Mouse (Mus musculus) urinary bladder, postnatal 36 days (tissue): ENCODE results near the gene Slc4a1.
"Not testable (repeated sequence)": the region's sequence is repeated elsewhere in the genome, so short reads cannot be mapped to it uniquely, and the experiment has no call there.

Experiments used
- DNase-seq, 2 experiments: peaks; one replicate each; pipeline ENCODE4 v3.0.0; 2022; ENCODE audit warnings: low spot score in 2 of 2, mixed read lengths in 1 of 2

Gene Slc4a1

DNA sequence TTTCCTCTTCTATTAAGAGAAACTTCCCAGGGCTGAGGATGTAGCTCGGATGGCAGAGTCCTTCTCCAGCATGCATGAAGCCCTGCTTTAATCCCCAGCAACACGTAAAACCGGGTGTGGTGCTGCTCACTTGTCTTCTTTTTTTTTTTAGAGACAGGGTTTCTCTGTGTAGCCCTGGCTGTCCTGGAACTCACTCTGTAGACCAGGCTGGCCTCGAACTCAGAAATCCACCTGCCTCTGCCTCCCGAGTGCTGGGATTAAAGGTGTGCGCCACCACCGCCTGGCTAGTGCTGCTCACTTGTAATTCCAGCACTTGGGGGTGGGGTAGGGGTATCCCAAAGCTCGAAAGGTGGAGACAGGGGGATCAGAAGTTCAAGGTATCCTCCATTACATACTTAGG is at the start of gene Slc4a1:
Slc4a1 (minus strand) TSS at position 101 of the 400 bp plus-strand sequence.
- DNase-seq: not testable (repeated sequence)

GRCm38 (mm10) chr11:102415034-102415802 is 49.2 kb upstream of the Slc4a1 start:
- DNase-seq: no peak

DNA sequence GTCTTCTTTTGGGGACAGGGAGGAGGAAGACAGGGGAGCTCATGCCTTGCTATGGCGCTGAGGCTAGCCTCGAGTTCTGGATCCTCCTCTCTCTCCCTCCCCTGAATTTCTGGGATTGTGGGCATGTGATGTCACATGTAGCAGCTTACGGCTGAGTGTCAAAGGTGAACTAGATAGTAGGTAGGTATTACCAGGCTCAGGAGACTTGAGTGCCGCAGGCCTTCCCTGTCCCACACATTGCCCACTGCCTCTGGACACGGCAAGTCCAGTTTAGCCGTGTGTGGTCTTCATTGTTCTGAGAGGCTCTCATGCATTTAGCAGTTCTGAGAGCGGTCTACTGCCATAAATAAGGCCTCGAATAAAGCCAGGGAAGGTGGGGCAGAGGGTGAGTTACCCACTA is 47.1 kb upstream of the Slc4a1 start:
- DNase-seq: no peak

DNA sequence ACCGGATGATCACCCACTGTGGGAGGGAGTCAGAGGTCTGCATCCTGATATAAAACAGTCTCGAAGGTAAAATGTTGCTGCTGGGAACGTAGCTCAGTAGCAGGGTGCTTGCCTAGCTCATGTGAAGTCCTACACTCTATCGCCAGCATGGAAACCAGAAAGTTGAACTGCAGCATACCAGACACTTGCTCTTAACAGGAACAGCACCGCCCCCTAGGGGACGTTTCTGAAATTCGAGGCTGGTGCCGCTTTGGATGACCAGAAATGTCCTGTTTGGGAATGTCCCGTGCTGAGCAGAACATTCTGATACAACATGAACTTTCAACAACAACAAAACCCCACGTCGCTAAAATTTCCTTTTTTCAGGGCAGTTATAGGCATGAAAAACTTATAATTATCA is 45.7 kb upstream of the Slc4a1 start:
- DNase-seq: peak; percentile 90 to 92

DNA sequence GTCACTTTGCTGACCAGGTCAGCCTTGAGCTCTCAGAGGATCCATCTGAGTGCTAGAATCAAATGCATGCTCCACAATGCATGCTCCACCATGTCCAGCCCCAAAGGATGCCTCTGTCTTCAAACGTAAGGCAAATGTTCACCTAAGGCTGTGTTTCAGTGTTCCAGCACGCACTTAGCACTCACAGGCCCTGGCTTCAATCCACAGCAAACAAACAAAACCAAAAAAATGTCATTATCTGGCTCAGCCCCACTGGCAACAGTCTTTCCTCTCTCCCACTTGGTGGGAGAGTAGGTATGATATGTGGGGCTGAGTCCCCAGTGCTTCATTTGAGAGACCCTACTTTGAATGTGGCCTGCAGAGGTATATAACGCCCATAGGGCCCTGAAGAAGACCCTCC is 45.1 kb upstream of the Slc4a1 start:
- no peak for DNase-seq

GRCm38 (mm10) chr11:102410345-102410744 is 44.3 kb upstream of the Slc4a1 start:
- not testable (repeated sequence) for DNase-seq

- DNase-seq: no peak
Observed at GRCm38 (mm10) chr11:102409795-102410330, 43.9 kb upstream of the Slc4a1 start.

GRCm38 (mm10) chr11:102408888-102409794 is 43.1 kb upstream of the Slc4a1 start:
- DNase-seq: no peak

DNA sequence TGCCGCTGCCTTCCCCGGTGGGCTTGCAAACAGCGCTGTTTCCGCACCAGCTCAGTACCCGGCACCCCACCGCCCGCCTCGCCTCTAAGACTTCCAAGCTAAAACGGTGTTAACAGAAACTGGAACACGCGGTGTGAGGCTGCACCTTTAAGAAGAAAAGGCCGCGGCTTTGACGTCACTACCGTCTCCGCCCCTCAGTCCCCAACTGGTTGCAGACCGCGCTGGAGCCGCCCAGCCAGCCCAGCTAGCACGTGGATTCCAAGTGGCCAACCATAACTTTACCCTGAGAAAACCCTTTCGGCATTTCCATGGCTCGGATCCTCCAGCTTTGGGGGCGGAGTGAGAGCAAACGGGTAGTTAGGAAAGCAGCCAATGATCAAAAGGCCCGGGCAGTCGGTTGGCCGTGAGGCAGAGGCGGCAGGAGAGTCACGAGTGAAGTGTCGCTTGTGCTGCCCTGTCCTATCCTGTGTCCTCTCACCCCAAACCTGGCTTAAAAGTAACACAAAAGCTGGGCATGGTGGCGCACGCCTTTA is 42.4 kb upstream of the Slc4a1 start:
- DNase-seq: peak; percentile 94 to 97

- DNase-seq: no peak
Observed at GRCm38 (mm10) chr11:102407834-102408215, 41.8 kb upstream of the Slc4a1 start, which contains the start of gene Slc25a39. Slc25a39 (minus strand) TSS chr11:102407946.

DNA sequence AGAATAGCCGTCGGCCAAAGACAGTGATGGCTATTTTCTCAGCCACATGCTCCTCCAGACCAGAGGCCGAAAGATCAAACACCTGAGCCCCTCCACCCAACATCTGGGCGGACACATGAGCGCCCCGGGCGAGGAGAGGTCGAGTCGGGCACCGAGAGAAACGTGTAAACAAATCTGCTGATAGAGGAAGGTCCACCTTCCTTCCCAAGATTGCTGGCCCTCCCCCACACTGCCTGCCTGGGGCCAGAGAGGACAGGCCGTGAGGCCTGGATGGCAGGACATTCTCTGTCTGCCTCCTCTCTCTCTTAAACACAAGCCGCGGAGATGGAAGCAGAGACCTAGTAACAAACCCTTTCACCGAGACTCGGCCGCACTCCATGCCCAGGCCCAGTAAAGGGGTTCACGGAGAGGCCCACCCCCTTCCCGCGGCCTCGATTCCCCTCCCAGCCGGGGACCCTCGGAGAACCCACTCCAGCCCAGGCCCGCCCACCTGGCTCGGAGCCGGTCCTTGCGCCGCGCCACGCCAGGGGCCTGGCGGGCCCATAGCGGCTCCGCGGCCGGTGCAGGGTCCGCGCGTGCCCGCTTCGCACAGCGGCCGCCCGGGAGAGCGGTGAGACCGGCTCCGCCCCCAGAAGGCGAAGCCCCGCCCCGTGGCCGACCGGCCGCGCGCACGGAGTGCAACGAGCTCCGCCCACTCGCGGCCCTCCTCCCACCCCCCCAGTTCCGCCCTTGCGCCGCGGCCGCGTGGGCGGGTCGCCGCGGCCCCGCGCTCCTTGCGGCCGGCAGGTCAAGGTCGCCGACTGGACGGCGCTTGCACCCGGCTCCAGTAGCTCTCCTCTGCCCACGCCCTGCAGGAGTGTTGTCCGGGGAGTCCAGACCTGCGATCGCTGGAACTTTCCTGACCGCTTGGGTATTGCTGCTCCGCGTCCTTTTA is 41.2 kb upstream of the Slc4a1 start:
- DNase-seq: peak; percentile 84 to 90

GRCm38 (mm10) chr11:102406401-102406800 is 40.4 kb upstream of the Slc4a1 start:
- DNase-seq: no peak

GRCm38 (mm10) chr11:102405544-102406285 is 39.7 kb upstream of the Slc4a1 start:
- no peak for DNase-seq

DNA sequence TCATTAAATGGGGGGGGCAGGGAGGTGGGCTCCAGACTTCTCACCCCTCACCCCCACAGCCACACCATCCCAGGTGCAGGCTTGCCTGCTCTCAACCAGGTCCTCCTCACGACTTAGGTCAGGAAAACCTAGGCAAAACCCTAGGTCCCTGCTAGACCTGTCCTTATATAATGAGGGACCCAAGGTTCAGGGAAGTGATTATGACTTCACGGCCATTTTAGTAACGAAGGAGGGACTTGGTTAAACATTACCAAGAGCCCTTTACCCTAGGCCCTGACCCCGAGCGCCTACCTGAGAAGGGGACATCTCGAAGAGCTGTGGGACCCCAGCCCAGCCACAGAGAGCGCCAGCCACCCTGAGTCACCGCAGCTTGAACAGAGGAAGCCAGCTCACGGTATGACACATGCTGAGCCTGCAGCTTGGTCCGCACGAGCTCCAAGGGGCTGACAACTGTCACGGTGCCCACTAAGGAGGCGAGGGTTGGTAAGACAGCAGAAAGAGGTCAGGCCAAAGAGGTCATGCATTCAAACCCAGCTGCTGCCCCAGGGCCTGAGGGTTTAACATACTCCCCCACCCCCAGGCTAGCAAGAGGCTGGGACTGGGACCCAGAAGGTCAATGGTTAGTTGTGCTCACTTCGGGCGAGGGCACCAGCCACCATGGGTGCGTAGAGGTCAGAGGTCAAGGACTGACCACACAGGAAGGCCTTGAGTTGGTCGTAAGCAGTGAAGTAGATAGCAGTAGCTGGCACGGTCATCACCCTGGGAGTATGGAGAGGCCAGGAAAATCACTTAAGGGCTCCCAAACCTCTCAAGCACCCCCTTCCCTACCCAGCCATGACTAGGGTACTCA is 38.4 kb upstream of the Slc4a1 start:
- DNase-seq: no peak

GRCm38 (mm10) chr11:102403657-102404056 is 37.7 kb upstream of the Slc4a1 start:
- DNase-seq: no peak

DNA sequence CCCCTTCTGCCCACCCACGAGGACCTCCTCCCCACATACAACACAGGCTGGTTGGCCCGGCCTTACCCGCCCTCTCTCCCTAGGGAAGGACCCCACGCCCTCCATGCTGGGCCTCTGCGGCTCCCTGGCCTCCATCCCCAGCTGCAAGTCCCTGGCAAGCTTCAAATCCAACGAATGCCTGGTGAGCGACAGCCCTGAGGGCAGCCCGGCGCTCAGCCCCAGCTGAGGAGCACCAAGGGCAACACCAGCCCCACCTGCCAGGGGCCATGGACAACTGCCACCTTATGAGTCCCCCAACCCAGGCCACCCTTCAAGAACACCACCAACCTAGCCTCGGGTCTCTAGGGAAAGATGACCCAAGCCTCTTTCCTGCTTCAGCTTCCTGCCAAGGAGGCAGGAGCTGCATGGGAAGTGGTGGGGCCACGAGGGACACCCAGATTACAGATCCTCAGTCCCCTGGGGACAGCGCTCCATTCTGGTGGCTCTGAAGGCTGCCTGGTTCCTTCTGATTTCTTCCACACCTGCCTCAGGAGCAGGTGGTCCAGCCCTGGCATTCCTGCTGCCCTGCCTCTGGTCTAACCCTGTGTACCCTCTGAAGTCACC is 36.0 kb upstream of the Slc4a1 start:
- DNase-seq: no peak

DNA sequence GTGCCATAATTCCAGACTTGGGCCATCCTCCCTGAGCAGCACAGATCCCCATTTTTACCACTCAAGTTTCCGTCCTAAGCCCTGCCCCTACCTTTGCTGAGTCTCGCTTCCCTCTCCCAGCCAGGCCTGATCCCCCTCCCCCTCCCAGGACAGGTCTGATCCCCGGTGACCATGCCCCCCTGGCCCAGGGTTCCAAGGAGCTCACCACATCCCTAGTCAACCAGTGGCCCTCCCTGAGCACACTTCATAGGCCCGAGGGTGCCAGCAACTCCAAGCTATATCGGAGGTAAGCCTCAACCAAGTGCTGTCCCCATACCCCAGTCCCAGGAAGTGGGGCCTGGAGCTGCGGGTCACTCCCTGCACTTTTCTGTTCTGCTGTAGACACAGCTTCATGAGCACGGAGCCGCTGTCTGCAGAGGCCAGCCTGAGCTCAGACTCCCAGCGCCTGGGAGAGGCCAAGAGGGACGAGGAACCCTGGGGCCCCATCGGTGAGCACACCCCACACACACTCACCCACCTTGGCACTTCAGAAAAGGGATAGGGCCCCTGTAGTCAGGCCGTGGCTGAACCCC is 34.6 kb upstream of the Slc4a1 start:
- no peak for DNase-seq

DNA sequence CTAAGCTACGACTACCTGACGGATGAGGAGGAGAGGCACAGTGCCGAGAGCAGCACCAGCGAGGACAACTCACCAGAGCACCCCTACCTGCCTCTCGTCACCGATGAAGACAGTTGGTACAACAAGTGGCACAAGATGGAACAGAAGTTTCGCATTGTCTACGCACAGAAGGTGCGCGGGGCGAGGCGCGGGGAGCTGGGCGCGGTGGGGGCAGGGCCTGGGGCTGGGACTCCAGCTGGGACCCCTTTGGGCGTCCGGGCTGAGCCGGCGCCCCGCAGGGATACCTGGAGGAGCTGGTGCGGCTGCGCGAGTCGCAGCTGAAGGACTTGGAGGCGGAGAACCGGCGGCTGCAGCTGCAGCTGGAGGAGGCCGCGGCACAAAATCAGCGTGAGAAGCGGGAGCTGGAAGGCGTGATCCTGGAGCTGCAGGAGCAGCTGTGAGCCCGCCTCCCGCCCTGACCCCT is 33.6 kb upstream of the Slc4a1 start:
- DNase-seq: no peak
